In the genomic region with DNA sequence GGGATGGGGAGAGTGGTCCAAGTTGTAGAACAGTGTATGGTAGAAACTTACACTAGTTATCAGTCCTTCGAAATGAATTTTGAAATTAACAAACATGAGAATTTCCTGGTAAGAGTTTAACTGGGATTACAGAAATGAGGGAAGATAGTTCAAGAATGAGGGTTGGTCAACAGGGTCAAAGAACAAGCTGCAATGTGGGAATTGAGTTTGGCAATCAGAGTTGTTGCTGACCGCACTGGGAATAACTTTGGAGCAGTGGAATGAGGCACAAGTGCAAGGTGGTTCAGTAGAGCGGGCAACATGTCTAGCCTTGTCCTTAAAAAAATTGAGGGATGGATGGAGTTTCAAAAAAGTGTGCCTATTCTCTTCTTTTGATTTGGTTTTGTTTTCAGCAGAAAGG, we compare ENCODE assay signal across 16 mouse cellular contexts. TPM values are rescaled to one million over a fixed set of nuclear protein-coding genes. Genes with fewer than 3 reads are reported as not detected.
"Had no signal": no experiment of that assay in that cellular context is flagged by ENCODE, and none has a peak within 500 bp of the region (broad histone marks: within the 10 kb centered on the region; RNA-seq: fewer than 3 reads in every experiment).

No protein-coding gene starts in this region.

- DNase-seq: liver, embryonic 13.5 days; liver, postnatal 0 days; lung, postnatal 14 days; thymus, postnatal 4 days had no signal

- H3K27me3 ChIP-seq: kidney, embryonic 15.5 days; liver, embryonic 13.5 days; lung, embryonic 15.5 days; megakaryocyte, embryonic 14.5 days; midbrain, embryonic 15.5 days; neural tube, embryonic 12.5 days had no signal

- H3K9ac ChIP-seq: kidney, embryonic 15.5 days; liver, embryonic 13.5 days; liver, postnatal 0 days; lung, embryonic 15.5 days; midbrain, embryonic 15.5 days; neural tube, embryonic 12.5 days had no signal

- H3K4me3 ChIP-seq: kidney, embryonic 15.5 days; left cerebral cortex, adult 2 months; limb, embryonic 10.5 days; liver, embryonic 13.5 days; lung, embryonic 15.5 days; megakaryocyte, embryonic 14.5 days; midbrain, embryonic 15.5 days; neural tube, embryonic 12.5 days had no signal

- H3K9me3 ChIP-seq: kidney, embryonic 15.5 days; limb, embryonic 10.5 days; liver, embryonic 13.5 days; lung, embryonic 15.5 days; megakaryocyte, embryonic 14.5 days; midbrain, embryonic 15.5 days; neural tube, embryonic 12.5 days had no signal

- H3K27ac ChIP-seq: kidney, embryonic 15.5 days; left cerebral cortex, adult 2 months; limb, embryonic 10.5 days; liver, embryonic 13.5 days; lung, embryonic 15.5 days; macrophage; midbrain, embryonic 15.5 days; neural tube, embryonic 12.5 days; stomach, postnatal 0 days had no signal

- H3K4me2 ChIP-seq: kidney, embryonic 15.5 days; liver, embryonic 13.5 days; lung, embryonic 15.5 days; midbrain, embryonic 11.5 days; midbrain, embryonic 15.5 days; neural tube, embryonic 12.5 days had no signal

- H3K36me3 ChIP-seq: kidney, embryonic 15.5 days; limb, embryonic 10.5 days; liver, embryonic 13.5 days; lung, embryonic 15.5 days; midbrain, embryonic 15.5 days; neural tube, embryonic 12.5 days had no signal

- H3K4me1 ChIP-seq: kidney, embryonic 15.5 days; limb, embryonic 10.5 days; liver, embryonic 13.5 days; lung, embryonic 15.5 days; megakaryocyte, embryonic 14.5 days; midbrain, embryonic 15.5 days; neural tube, embryonic 12.5 days had no signal

RNA-seq across cellular contexts. Expression of a gene that starts 35.0 kb away (rescaled TPM):
- total RNA-seq: monocyte, adult 5-6 weeks; neutrophil, adult 5-6 weeks had no signal
- polyA plus RNA-seq: macrophage had no signal
